Mouse (Mus musculus): ENCODE results near the gene Ccdc33.

GRCm38 (mm10) chr9:58031895-58032294, 86.7 kb downstream of the Ccdc33 start:
- no peak for TF ChIP-seq EP300 (IDR thresholded peaks at IDR 0.05; ENCODE audit: low read depth)
- no peak for TF ChIP-seq CTCF (IDR thresholded peaks at IDR 0.05; ENCODE audit: low read depth)

Measured in heart, postnatal 0 days (tissue).